Mouse (Mus musculus) hindbrain, embryonic 11.5 days (tissue): ENCODE data around the gene Blcap. TPM values are rescaled to one million over a fixed set of nuclear protein-coding genes. Genes with fewer than 3 reads are reported as not detected.
"Not testable (repeated sequence)": the region's sequence is repeated elsewhere in the genome, so short reads cannot be mapped to it uniquely, and the experiment has no call there.

ENCODE experiments used
- ATAC-seq: fragments of 200-750 bp; cut with Nextera tagmentation; 2 replicates; pipeline ENCODE4 v1.8.0; 2017; ENCODE audit warnings: mild to moderate bottlenecking, moderate TSS enrichment, moderate library complexity; ENCODE audit not compliant: low FRiP score
- DNase-seq: peaks from one replicate; pipeline ENCODE4 v3.0.0-alpha.2; 2015; ENCODE audit warnings: low spot score
- H3K27ac ChIP-seq: fragments of 300-500 bp; sonication (generic); 2 replicates; pipeline ENCODE4 v1.5.1; 2014; ENCODE audit warnings: mild to moderate bottlenecking, low read depth, low read length
- H3K27me3 ChIP-seq: fragments of 300-500 bp; sonication (generic); 2 replicates; pipeline ENCODE4 v1.6.1; 2014; ENCODE audit warnings: mild to moderate bottlenecking, low read length, moderate library complexity, mixed read lengths; ENCODE audit not compliant: control insufficient read depth, insufficient read depth
- H3K36me3 ChIP-seq: fragments of 300-500 bp; sonication (generic); 2 replicates; pipeline ENCODE4 v1.6.1; 2014; ENCODE audit warnings: mild to moderate bottlenecking, low read length, moderate library complexity, mixed read lengths; ENCODE audit not compliant: control insufficient read depth, insufficient read depth
- H3K4me1 ChIP-seq: fragments of 300-500 bp; sonication (generic); replicated peaks from 2 replicates; pipeline ENCODE4 v1.6.1; 2014; ENCODE audit warnings: low read length, mixed read lengths; ENCODE audit not compliant: control insufficient read depth, insufficient read depth
- H3K4me2 ChIP-seq: fragments of 300-500 bp; sonication (generic); replicated peaks from 2 replicates; pipeline ENCODE4 v1.6.1; 2014; ENCODE audit warnings: mild to moderate bottlenecking, low read depth, low read length
- H3K4me3 ChIP-seq: fragments of 300-500 bp; sonication (generic); 2 replicates; pipeline ENCODE4 v1.5.1; 2014; ENCODE audit warnings: low read depth, low read length
- H3K9ac ChIP-seq: fragments of 300-500 bp; sonication (generic); 2 replicates; pipeline ENCODE4 v1.6.1; 2014; ENCODE audit warnings: low read depth, low read length
- H3K9me3 ChIP-seq: fragments of 300-500 bp; sonication (generic); 2 replicates; pipeline ENCODE4 v1.6.1; 2016; ENCODE audit warnings: low read length; ENCODE audit not compliant: control insufficient read depth
- WGBS: fragments of 180-500 bp; shearing (Covaris S2); extraction: QIAGEN DNeasy Blood & Tissue Kit; methylation state at CpG from one replicate; pipeline ENCODE4 v1.1.7; 2014; 5-methylcytosine and 5-hydroxymethylcytosine counted together
- polyA plus RNA-seq: library from polyadenylated mRNA; unstranded; fragments of >200 nt; fragmentation: Nextera tagmentation; extraction: Ambion mirVana; gene quantifications from 2 replicates; pipeline ENCODE4 v1.2.1, GENCODE M21; 2014

Gene Blcap
- polyA plus RNA-seq, 1 experiment from 2014 or later, result 118 TPM

GRCm38 (mm10) chr2:157585351-157585750, 14.3 kb upstream of the Blcap start:
- not testable (repeated sequence) for H3K36me3 ChIP-seq, H3K4me2 ChIP-seq, H3K27me3 ChIP-seq, ATAC-seq, DNase-seq, H3K4me1 ChIP-seq, H3K9me3 ChIP-seq, H3K9ac ChIP-seq, H3K27ac ChIP-seq, H3K4me3 ChIP-seq
- WGBS, result 20% methylated on average over 6 of the region's 7 CpGs

- Histone ChIP-seq H3K4me2 (no peak overlapping the region), H3K27ac (no peak overlapping the region), H3K36me3 (no peaks in the 10 kb centered on the region), H3K4me3 (no peak overlapping the region), H3K27me3 (no peaks in the 10 kb centered on the region), H3K9ac (no peak overlapping the region), H3K4me1 (no peaks in the 10 kb centered on the region), H3K9me3 (no peaks in the 10 kb centered on the region)
- ATAC-seq (no peak), DNase-seq (no peak)
- 81% methylated on average over 2 of the region's 2 CpGs for WGBS
Measured at GRCm38 (mm10) chr2:157572786-157573185, 1.7 kb upstream of the Blcap start.

- H3K4me1 ChIP-seq, result peaks cover 4% of the 10 kb centered on the region; the same call in 1 of the 2 replicates
- DNase-seq (no peak), ATAC-seq (no peak)
- 77% methylated on average over 9 of the region's 9 CpGs for WGBS
- H3K4me2 ChIP-seq, result no peak overlapping the region
- no peaks in the 10 kb centered on the region for H3K27me3 ChIP-seq
- no peak overlapping the region for H3K4me3 ChIP-seq
- H3K9me3 ChIP-seq, result no peaks in the 10 kb centered on the region
- H3K36me3 ChIP-seq, result no peaks in the 10 kb centered on the region
- H3K27ac ChIP-seq, result no peak overlapping the region
- H3K9ac ChIP-seq, result no peak overlapping the region
Measured at GRCm38 (mm10) chr2:157569796-157570485, 1.1 kb downstream of the Blcap start.

- H3K4me2 ChIP-seq, result no peak overlapping the region
- no peak overlapping the region for H3K27ac ChIP-seq
- no peak for DNase-seq
- 24% methylated on average over 2 of the region's 2 CpGs for WGBS
- no peak overlapping the region for H3K9ac ChIP-seq
- no peak overlapping the region for H3K4me3 ChIP-seq
- no peaks in the 10 kb centered on the region for H3K9me3 ChIP-seq
- H3K27me3 ChIP-seq, result no peaks in the 10 kb centered on the region
- H3K36me3 ChIP-seq, result no peaks in the 10 kb centered on the region
- H3K4me1 ChIP-seq, result peaks cover 4% of the 10 kb centered on the region; the same call in 1 of the 2 replicates
- ATAC-seq, result no peak
Measured at GRCm38 (mm10) chr2:157568881-157569280, 2.2 kb downstream of the Blcap start.

- 88% methylated on average over 11 of the region's 11 CpGs for WGBS
- H3K27me3 ChIP-seq, result no peaks in the 10 kb centered on the region
- H3K36me3 ChIP-seq, result no peaks in the 10 kb centered on the region
- DNase-seq (no peak), ATAC-seq (no peak)
- H3K4me3 ChIP-seq, result peak overlapping the region; percentile 97
- H3K27ac ChIP-seq, result no peak overlapping the region
- H3K4me1 ChIP-seq, result peaks cover 4% of the 10 kb centered on the region; the same call in 1 of the 2 replicates
- no peak overlapping the region; the same call in 1 of the 2 replicates for H3K9ac ChIP-seq
- peak overlapping the region; percentile 77 for H3K4me2 ChIP-seq
- no peaks in the 10 kb centered on the region for H3K9me3 ChIP-seq
Measured at GRCm38 (mm10) chr2:157567235-157567961, 3.7 kb downstream of the Blcap start.

- peak overlapping the region; percentile 97 for H3K4me3 ChIP-seq
- H3K36me3 ChIP-seq, result peaks cover 8% of the 10 kb centered on the region
- DNase-seq (peak; percentile 91), ATAC-seq (peak; percentile 80)
- peaks cover 6% of the 10 kb centered on the region; the same call in 1 of the 2 replicates for H3K4me1 ChIP-seq
- peak overlapping the region; percentile 64 for H3K27ac ChIP-seq
- WGBS, result under 1% methylated on average over 36 of the region's 36 CpGs
- peak overlapping the region; percentile 77 for H3K4me2 ChIP-seq
- H3K27me3 ChIP-seq, result no peaks in the 10 kb centered on the region
- peak overlapping the region; percentile 97 for H3K9ac ChIP-seq
- no peaks in the 10 kb centered on the region for H3K9me3 ChIP-seq
Measured at GRCm38 (mm10) chr2:157566260-157566952, 4.7 kb downstream of the Blcap start.

GRCm38 (mm10) chr2:157565898-157566259, 5.2 kb downstream of the Blcap start:
- peak overlapping the region; percentile 97 for H3K4me3 ChIP-seq
- no peaks in the 10 kb centered on the region for H3K9me3 ChIP-seq
- WGBS, result 0% methylated on average over 35 of the region's 35 CpGs
- H3K4me1 ChIP-seq, result peaks cover 6% of the 10 kb centered on the region; the same call in 1 of the 2 replicates
- H3K27ac ChIP-seq, result peak overlapping the region; percentile 64
- peaks cover 10% of the 10 kb centered on the region for H3K36me3 ChIP-seq
- ATAC-seq (peak; percentile 16), DNase-seq (no peak)
- peak overlapping the region; percentile 97 for H3K9ac ChIP-seq
- no peaks in the 10 kb centered on the region for H3K27me3 ChIP-seq
- H3K4me2 ChIP-seq, result peak overlapping the region; percentile 77

- Histone ChIP-seq H3K27me3 (no peaks in the 10 kb centered on the region), H3K36me3 (peaks cover 10% of the 10 kb centered on the region), H3K9ac (peak overlapping the region; percentile 97), H3K27ac (0 out of 2 replicates have a peak overlapping the region, but pooled peaks have one; percentile 64), H3K4me1 (peaks cover 6% of the 10 kb centered on the region; the same call in 1 of the 2 replicates), H3K4me3 (peak overlapping the region; percentile 97), H3K4me2 (peak overlapping the region; percentile 77), H3K9me3 (no peaks in the 10 kb centered on the region)
- 9% methylated on average over 13 of the region's 13 CpGs for WGBS
- peak; percentile 39 for DNase-seq
- ATAC-seq, result no peak
Measured at GRCm38 (mm10) chr2:157565446-157565845, 5.6 kb downstream of the Blcap start.
